Mouse (Mus musculus) cortical plate, adult 2 months (tissue): ENCODE measurements around the gene Epb41l3.

Experiments used
- CTCF ChIP-seq: fragments of 200-500 bp; IDR thresholded peaks from 2 replicates; pipeline ENCODE4 v1.5.1; 2011; ENCODE audit warnings: mild to moderate bottlenecking, control low read depth, low read length; ENCODE audit not compliant: insufficient read depth; ENCODE audit errors: extremely low read depth
- POLR2A ChIP-seq: fragments of 200-500 bp; IDR thresholded peaks from 2 replicates; pipeline ENCODE4 v1.6.1; 2011; ENCODE audit warnings: mild to moderate bottlenecking, low read length, control low read depth; ENCODE audit not compliant: insufficient read depth; ENCODE audit errors: extremely low read depth

DNA sequence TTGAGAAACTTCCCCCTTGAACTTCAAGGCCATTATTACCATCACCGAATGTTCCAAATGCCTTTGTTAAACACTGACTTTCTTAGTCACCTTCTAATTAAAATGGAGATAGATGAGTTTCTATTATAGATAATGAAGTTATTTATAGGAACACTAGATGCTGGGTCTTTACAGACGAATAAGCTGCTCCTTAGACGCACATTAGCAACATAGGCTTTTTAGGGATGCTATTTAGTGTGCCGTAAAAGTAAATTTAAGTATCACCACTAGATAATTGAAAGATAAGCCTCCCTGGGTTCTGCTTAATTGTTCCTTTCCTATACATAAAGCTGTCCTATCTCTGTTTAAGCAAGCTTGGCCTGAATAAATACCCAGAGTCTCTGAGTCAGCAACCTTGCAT lies 226.1 kb downstream of the Epb41l3 start:
- TF ChIP-seq CTCF (no peak), POLR2A (no peak)
